Mouse (Mus musculus): ENCODE measurements around the gene Sod2. TPM values are rescaled to one million over a fixed set of nuclear protein-coding genes. Genes with fewer than 3 reads are reported as not detected.
"Not testable (repeated sequence)": the region's sequence is repeated elsewhere in the genome, so short reads cannot be mapped to it uniquely, and the experiment has no call there.

The Sod2 gene
- 117 and 136 TPM in 2 replicates for polyA plus RNA-seq (2014; fragmentation: Nextera tagmentation; extraction: Ambion mirVana)

- not testable (repeated sequence) for H3K4me1 ChIP-seq (ENCODE audit: control insufficient read depth, insufficient read depth, low read length); H3K27me3 ChIP-seq (replicated peaks; ENCODE audit: control insufficient read depth, insufficient read depth, low read length); H3K9me3 ChIP-seq (ENCODE audit: control insufficient read depth, low read length); DNase-seq (ENCODE audit: low spot score); ATAC-seq (ENCODE audit: low read depth)
- 95% methylated on average over 2 of the region's 2 CpGs for WGBS
- Histone ChIP-seq H3K4me2 (ENCODE audit: low read depth, low read length) (peak within 1 kb of the TSS; percentile 85), H3K9ac (ENCODE audit: low read depth, low read length) (peak within 1 kb of the TSS; percentile 76), H3K27ac (replicated peaks; ENCODE audit: low read depth, low read length) (0 out of 2 replicates have a peak within 1 kb of the TSS, but pooled peaks have one; percentile 19), H3K36me3 (ENCODE audit: control insufficient read depth, insufficient read depth, low read length) (peaks cover 12% of the 10 kb centered on the region), H3K4me3 (ENCODE audit: low read depth, low read length) (peak within 1 kb of the TSS; percentile 64)
Measured at GRCm38 (mm10) chr17:13006546-13006945, at the start of gene Sod2. TSS of gene Sod2 (plus strand) at chr17:13006846.

- H3K4me3 ChIP-seq (ENCODE audit: low read depth, low read length); H3K9ac ChIP-seq (ENCODE audit: low read depth, low read length): not testable (repeated sequence)
Measured at GRCm38 (mm10) chr17:12959377-12959776, 47.3 kb upstream of the Sod2 start.

GRCm38 (mm10) chr17:12960331-12960873 is 46.2 kb upstream of the Sod2 start, which contains the start of gene Acat2:
TSS of gene Acat2 (minus strand) at chr17:12960747.
- WGBS = 1% methylated on average over 18 of the region's 42 CpGs
- Histone ChIP-seq H3K4me1 (ENCODE audit: control insufficient read depth, insufficient read depth, low read length) (peaks cover 12% of the 10 kb centered on the region), H3K4me2 (ENCODE audit: low read depth, low read length) (peak within 1 kb of the TSS; percentile 87), H3K27ac (replicated peaks; ENCODE audit: low read depth, low read length) (peak within 1 kb of the TSS; percentile 77), H3K4me3 (ENCODE audit: low read depth, low read length) (peak within 1 kb of the TSS; percentile 75), H3K36me3 (ENCODE audit: control insufficient read depth, insufficient read depth, low read length) (peaks cover 26% of the 10 kb centered on the region), H3K9me3 (ENCODE audit: control insufficient read depth, low read length) (no peaks in the 10 kb centered on the region), H3K9ac (ENCODE audit: low read depth, low read length) (peak within 1 kb of the TSS; percentile 71), H3K27me3 (replicated peaks; ENCODE audit: control insufficient read depth, insufficient read depth, low read length) (no peaks in the 10 kb centered on the region)
- DNase-seq (ENCODE audit: low spot score) (peak; percentile 97), ATAC-seq (ENCODE audit: low read depth) (peak; percentile 99)

More at GRCm38 (mm10) chr17:12959377-12959776, 47.3 kb upstream of the Sod2 start:
- ATAC-seq (ENCODE audit: low read depth); H3K27me3 ChIP-seq (replicated peaks; ENCODE audit: control insufficient read depth, insufficient read depth, low read length); H3K9me3 ChIP-seq (ENCODE audit: control insufficient read depth, low read length); DNase-seq (ENCODE audit: low spot score); H3K27ac ChIP-seq (replicated peaks; ENCODE audit: low read depth, low read length): not testable (repeated sequence)
- WGBS = 43% methylated on average over 1 of the region's 2 CpGs
- peak overlapping the region; percentile 33; the same call in 1 of the 2 replicates for H3K4me2 ChIP-seq (ENCODE audit: low read depth, low read length)
- peaks cover 23% of the 10 kb centered on the region for H3K36me3 ChIP-seq (ENCODE audit: control insufficient read depth, insufficient read depth, low read length)
- H3K4me1 ChIP-seq (ENCODE audit: control insufficient read depth, insufficient read depth, low read length) = peaks cover 12% of the 10 kb centered on the region

- Histone ChIP-seq H3K36me3 (ENCODE audit: control insufficient read depth, insufficient read depth, low read length) (peaks cover 32% of the 10 kb centered on the region), H3K4me2 (ENCODE audit: low read depth, low read length) (no peak overlapping the region), H3K4me1 (ENCODE audit: control insufficient read depth, insufficient read depth, low read length) (peaks cover 12% of the 10 kb centered on the region), H3K27me3 (replicated peaks; ENCODE audit: control insufficient read depth, insufficient read depth, low read length) (no peaks in the 10 kb centered on the region), H3K9ac (ENCODE audit: low read depth, low read length) (no peak overlapping the region), H3K27ac (replicated peaks; ENCODE audit: low read depth, low read length) (0 out of 2 replicates have a peak overlapping the region, but pooled peaks have one; percentile 28), H3K4me3 (ENCODE audit: low read depth, low read length) (no peak overlapping the region), H3K9me3 (ENCODE audit: control insufficient read depth, low read length) (no peaks in the 10 kb centered on the region)
- ATAC-seq (ENCODE audit: low read depth) (no peak), DNase-seq (ENCODE audit: low spot score) (no peak)
- 79% methylated on average over 3 of the region's 3 CpGs for WGBS
Measured at GRCm38 (mm10) chr17:12963476-12963875, 43.2 kb upstream of the Sod2 start.

GRCm38 (mm10) chr17:12967173-12967572 is 39.5 kb upstream of the Sod2 start:
- H3K9ac ChIP-seq (ENCODE audit: low read depth, low read length) = no peak overlapping the region
- H3K9me3 ChIP-seq (ENCODE audit: control insufficient read depth, low read length) = no peaks in the 10 kb centered on the region
- no peak overlapping the region for H3K4me2 ChIP-seq (ENCODE audit: low read depth, low read length)
- no peak overlapping the region for H3K27ac ChIP-seq (replicated peaks; ENCODE audit: low read depth, low read length)
- DNase-seq (ENCODE audit: low spot score) (no peak), ATAC-seq (ENCODE audit: low read depth) (no peak)
- peaks cover 55% of the 10 kb centered on the region for H3K36me3 ChIP-seq (ENCODE audit: control insufficient read depth, insufficient read depth, low read length)
- H3K27me3 ChIP-seq (replicated peaks; ENCODE audit: control insufficient read depth, insufficient read depth, low read length) = no peaks in the 10 kb centered on the region
- H3K4me3 ChIP-seq (ENCODE audit: low read depth, low read length) = no peak overlapping the region
- WGBS = 94% methylated on average over 2 of the region's 2 CpGs
- 0 out of 2 replicates have a peak, but pooled peaks cover 6% of the 10 kb centered on the region for H3K4me1 ChIP-seq (ENCODE audit: control insufficient read depth, insufficient read depth, low read length)

GRCm38 (mm10) chr17:12973851-12974250 is 32.8 kb upstream of the Sod2 start:
- Histone ChIP-seq H3K9ac (ENCODE audit: low read depth, low read length) (no peak overlapping the region), H3K4me3 (ENCODE audit: low read depth, low read length) (no peak overlapping the region), H3K4me2 (ENCODE audit: low read depth, low read length) (no peak overlapping the region), H3K27ac (replicated peaks; ENCODE audit: low read depth, low read length) (no peak overlapping the region), H3K9me3 (ENCODE audit: control insufficient read depth, low read length) (no peaks in the 10 kb centered on the region), H3K4me1 (ENCODE audit: control insufficient read depth, insufficient read depth, low read length) (no peaks in the 10 kb centered on the region), H3K27me3 (replicated peaks; ENCODE audit: control insufficient read depth, insufficient read depth, low read length) (no peaks in the 10 kb centered on the region), H3K36me3 (ENCODE audit: control insufficient read depth, insufficient read depth, low read length) (peaks cover 69% of the 10 kb centered on the region)
- ATAC-seq (ENCODE audit: low read depth) = no peak
- 84% methylated on average over 2 of the region's 2 CpGs for WGBS
- DNase-seq (ENCODE audit: low spot score) = no peak

- no peaks in the 10 kb centered on the region for H3K27me3 ChIP-seq (replicated peaks; ENCODE audit: control insufficient read depth, insufficient read depth, low read length)
- peaks cover 76% of the 10 kb centered on the region for H3K36me3 ChIP-seq (ENCODE audit: control insufficient read depth, insufficient read depth, low read length)
- H3K4me2 ChIP-seq (ENCODE audit: low read depth, low read length) = no peak overlapping the region
- ATAC-seq (ENCODE audit: low read depth) (no peak), DNase-seq (ENCODE audit: low spot score) (no peak)
- no peaks in the 10 kb centered on the region for H3K9me3 ChIP-seq (ENCODE audit: control insufficient read depth, low read length)
- no peak overlapping the region for H3K27ac ChIP-seq (replicated peaks; ENCODE audit: low read depth, low read length)
- H3K4me3 ChIP-seq (ENCODE audit: low read depth, low read length) = no peak overlapping the region
- no peak overlapping the region for H3K9ac ChIP-seq (ENCODE audit: low read depth, low read length)
- 100% methylated on average over 1 of the region's 1 CpGs for WGBS
- H3K4me1 ChIP-seq (ENCODE audit: control insufficient read depth, insufficient read depth, low read length) = no peaks in the 10 kb centered on the region
Measured at GRCm38 (mm10) chr17:12978546-12978945, 28.1 kb upstream of the Sod2 start.

- no peak for ATAC-seq (ENCODE audit: low read depth)
- peaks cover 4% of the 10 kb centered on the region; the same call in 1 of the 2 replicates for H3K9me3 ChIP-seq (ENCODE audit: control insufficient read depth, low read length)
- peaks cover 70% of the 10 kb centered on the region for H3K36me3 ChIP-seq (ENCODE audit: control insufficient read depth, insufficient read depth, low read length)
- no peaks in the 10 kb centered on the region for H3K4me1 ChIP-seq (ENCODE audit: control insufficient read depth, insufficient read depth, low read length)
- no peak overlapping the region for H3K4me2 ChIP-seq (ENCODE audit: low read depth, low read length)
- no peak overlapping the region for H3K4me3 ChIP-seq (ENCODE audit: low read depth, low read length)
- no peak overlapping the region for H3K9ac ChIP-seq (ENCODE audit: low read depth, low read length)
- H3K27me3 ChIP-seq (replicated peaks; ENCODE audit: control insufficient read depth, insufficient read depth, low read length) = no peaks in the 10 kb centered on the region
- WGBS = 77% methylated on average over 2 of the region's 2 CpGs
- no peak overlapping the region for H3K27ac ChIP-seq (replicated peaks; ENCODE audit: low read depth, low read length)
- DNase-seq (ENCODE audit: low spot score) = no peak
Measured at GRCm38 (mm10) chr17:12983988-12984387, 22.7 kb upstream of the Sod2 start.

- H3K27ac ChIP-seq (replicated peaks; ENCODE audit: low read depth, low read length); H3K9ac ChIP-seq (ENCODE audit: low read depth, low read length); H3K9me3 ChIP-seq (ENCODE audit: control insufficient read depth, low read length); H3K4me3 ChIP-seq (ENCODE audit: low read depth, low read length); H3K4me1 ChIP-seq (ENCODE audit: control insufficient read depth, insufficient read depth, low read length); ATAC-seq (ENCODE audit: low read depth); H3K27me3 ChIP-seq (replicated peaks; ENCODE audit: control insufficient read depth, insufficient read depth, low read length); H3K4me2 ChIP-seq (ENCODE audit: low read depth, low read length); DNase-seq (ENCODE audit: low spot score): not testable (repeated sequence)
- H3K36me3 ChIP-seq (ENCODE audit: control insufficient read depth, insufficient read depth, low read length) = peaks cover 34% of the 10 kb centered on the region
- WGBS = 97% methylated on average over 8 of the region's 8 CpGs
Measured at GRCm38 (mm10) chr17:12988096-12988495, 18.6 kb upstream of the Sod2 start.
